Mouse (Mus musculus) cerebellum, adult 8-10 months (tissue): ENCODE measurements around the gene Tagap.
"Not testable (repeated sequence)": the region's sequence is repeated elsewhere in the genome, so short reads cannot be mapped to it uniquely, and the experiment has no call there.

Experiments used
- DNase-seq: peaks from one replicate; pipeline ENCODE4 v3.0.0; 2022

Tagap gene

GRCm38 (mm10) chr17:7916782-7917574 is 8.8 kb upstream of the Tagap start:
- DNase-seq = no peak

DNA sequence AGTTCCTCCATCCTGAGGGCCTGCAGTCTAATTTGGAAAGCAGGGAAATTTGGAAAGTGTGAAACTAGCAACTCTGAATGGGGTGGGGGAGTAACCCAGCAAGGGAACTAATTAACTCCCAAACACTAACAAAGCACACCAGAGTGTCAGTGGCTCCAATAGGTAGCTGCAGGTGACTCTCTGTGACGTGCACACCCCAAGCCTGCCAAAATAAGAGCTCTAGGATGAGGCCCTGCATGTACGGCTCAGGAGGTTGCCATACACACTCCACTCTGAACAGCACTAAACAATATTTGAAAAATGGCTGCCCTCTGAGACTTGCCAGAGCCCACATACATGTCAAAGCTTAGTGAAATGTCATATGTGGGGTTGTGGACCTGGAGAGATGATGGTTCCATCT is 7.4 kb upstream of the Tagap start:
- DNase-seq = no peak

DNA sequence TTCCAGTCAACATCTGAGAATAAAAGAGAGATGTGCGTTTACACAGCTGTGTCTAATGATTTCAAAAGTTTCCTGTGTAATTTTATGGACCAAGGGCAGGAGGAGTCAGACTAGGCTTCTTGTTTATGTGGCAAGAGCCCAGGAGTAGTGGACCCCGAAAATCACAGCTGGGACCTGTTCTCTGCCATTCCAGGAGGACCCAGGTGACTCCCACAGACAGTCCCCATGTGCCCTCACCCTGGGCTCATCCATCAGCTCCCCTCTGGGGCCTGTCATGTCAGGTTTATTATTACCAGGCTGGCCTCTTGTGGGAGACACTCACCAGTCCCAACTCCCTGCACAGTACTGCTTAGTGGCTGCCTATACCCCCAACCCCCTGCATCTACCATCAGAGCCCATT is 6.6 kb upstream of the Tagap start:
- DNase-seq = no peak

DNA sequence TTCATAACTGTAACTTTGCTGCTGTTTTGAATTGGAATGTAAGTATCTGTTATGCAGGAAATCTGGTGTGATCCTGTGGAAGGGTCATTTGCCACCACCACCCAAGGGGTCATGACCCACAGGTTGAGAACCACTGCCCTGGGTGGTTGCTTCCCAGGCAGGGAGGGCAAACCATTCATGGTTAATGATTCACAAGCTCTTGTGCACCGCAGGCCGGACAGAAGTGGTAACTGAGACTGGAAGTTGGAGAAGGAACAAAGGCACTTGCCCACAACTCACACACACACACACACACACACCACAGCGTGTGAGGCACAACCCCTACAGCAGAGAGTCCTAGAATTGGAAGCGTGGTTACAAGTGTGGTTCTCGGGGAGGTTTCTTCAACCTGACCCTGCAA is 3.2 kb upstream of the Tagap start:
- no peak for DNase-seq

DNA sequence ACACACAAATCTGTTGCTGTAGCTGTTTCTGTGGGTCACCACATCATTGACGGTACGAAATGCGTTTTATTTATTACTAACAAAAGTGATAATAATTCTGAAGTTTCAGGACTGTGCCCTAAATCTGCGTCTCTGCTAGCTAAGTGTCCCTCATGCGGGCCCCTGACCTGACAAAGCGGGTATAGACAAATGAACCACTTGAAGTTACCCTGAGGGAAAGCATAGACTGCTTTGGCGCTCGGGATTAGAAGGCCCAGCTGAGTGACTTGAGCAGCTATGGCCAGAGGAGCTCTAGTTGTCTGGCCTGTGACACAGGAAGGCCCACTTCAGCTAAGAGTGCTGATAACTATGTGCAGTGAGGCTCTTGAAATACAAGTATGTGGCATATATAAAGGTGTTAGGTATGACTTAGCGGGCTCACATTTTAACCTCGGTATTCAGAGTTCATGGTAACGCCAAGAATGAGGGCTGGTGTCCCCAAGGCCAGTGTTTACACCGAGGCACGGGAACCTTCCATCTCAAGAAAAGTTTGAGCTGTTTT is 1.5 kb upstream of the Tagap start:
- no peak for DNase-seq

DNA sequence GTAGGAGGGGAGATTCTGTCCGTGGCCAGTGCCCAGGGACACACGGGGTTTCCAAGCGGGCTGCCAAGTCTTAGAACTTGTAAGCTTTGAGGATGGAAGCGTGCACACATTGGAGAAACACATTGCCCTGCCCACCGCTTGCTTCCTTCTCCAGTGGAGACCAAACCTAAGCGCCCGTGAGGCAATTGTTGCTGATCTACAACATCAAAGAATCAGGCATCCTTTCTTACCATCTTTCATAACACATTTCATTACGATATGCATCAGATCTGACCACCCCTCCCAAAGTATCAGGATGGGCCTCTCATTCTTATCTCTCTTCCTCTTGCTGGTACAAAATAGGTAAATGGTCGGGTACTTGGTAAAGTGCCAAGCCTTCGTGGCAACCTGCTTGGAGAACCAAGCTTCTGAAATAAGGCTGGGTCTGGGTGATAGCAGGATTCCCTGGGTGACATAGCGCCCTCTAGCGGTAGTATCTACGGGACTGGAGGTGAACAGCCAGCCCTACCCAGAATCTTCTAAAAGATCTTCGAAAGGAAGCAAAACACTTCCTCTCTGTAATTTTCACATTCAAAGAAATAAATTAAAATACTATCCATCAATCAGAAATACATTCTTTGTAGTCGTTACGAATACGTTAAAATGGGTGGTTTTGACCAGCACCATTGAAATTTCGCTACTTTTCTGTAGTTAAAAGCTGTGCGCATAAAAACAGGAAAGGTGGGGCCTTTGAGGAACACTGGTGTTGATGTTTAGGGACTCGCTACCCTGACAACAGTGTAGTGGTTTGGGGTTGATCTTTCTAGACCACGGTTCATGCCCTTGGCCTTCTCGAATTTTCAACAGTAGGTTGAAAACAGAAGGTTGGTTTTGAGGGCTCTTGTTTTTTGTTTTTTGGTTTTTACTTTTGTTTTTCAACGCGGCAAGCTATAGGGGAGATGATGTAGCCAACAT is 2.1 kb downstream of the Tagap start:
- peak; percentile 45 for DNase-seq

DNA sequence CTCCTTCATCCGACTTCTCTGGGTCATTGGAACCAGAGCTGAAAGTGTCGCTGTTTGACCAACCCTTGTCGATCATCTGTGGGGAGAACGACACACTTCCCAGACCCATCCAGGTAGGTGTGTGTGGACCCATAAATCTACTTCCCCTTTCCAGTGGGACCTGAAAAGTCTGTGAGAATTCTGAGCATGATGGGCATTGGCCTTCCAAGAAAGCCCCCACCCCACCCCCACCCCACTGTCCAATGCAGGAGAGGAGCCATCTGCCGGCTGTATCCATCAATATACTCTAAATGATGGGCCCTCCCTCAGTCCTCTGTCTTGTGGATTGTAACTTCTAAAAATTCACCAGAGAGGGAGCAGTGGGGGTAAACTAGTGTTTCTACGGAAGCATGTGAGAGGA is 2.9 kb downstream of the Tagap start:
- no peak for DNase-seq

- DNase-seq = no peak
Observed at GRCm38 (mm10) chr17:7929279-7929678, 3.5 kb downstream of the Tagap start.

DNA sequence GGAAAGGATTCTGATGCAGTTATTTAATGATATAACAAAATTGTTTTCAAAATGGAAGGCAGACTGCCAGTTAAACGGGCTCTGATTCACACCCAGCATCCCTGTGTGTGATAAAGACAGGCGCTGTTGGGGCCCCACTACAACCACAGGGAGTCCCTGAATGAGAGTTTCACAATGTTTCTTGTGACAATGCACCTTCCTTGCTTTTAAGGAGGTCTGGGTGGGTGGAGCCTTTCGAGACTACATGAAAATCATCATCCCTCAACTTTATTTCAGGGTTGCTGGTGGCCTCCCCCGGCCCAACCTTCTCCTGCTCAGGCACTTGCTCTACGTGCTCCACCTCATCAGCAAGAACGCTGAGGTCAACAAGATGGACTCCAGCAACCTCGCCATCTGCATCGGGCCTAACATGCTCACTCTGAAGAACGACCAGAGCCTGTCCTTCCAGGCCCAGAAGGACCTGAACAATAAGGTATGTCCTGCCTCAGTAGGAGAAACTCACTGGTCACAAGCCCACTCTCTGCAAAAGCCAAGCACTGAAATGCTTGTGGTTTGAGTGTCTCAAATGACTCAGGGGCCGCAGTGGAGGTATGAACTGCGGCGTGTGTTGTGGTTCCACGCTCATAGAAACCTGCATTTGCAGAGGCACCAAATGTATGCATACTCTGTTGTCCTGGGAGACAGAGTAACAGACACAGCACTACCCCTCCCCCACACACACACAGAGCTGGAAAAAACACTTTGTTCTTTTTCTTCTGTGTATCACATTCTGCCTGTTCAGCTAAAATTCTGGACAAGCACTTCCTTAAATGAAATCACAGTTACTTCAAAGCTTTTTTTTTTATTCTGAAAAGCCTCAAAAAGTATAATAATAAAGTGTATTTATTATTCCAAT is 5.5 kb downstream of the Tagap start:
- no peak for DNase-seq

- not testable (repeated sequence) for DNase-seq
Observed at GRCm38 (mm10) chr17:7932121-7932520, 6.3 kb downstream of the Tagap start.

DNA sequence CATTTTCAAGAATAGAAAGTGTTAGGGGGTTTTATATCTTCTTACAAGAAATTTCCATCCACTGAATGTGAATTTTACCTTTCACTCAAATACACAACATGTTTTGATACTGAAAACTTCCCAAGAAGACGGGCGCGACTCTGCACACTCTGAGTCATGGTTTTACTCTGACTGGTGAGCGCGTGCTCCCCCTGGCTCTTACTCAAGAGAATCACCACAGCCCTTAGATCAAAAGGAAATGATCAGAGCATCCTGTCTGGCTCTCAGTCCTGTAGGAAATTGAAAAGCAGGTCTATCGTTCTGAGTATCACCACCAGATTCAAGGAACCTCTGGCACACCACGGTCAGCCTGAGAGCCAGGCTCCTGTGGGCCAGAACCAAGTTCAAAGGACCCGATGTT is 13.8 kb downstream of the Tagap start:
- no peak for DNase-seq

DNA sequence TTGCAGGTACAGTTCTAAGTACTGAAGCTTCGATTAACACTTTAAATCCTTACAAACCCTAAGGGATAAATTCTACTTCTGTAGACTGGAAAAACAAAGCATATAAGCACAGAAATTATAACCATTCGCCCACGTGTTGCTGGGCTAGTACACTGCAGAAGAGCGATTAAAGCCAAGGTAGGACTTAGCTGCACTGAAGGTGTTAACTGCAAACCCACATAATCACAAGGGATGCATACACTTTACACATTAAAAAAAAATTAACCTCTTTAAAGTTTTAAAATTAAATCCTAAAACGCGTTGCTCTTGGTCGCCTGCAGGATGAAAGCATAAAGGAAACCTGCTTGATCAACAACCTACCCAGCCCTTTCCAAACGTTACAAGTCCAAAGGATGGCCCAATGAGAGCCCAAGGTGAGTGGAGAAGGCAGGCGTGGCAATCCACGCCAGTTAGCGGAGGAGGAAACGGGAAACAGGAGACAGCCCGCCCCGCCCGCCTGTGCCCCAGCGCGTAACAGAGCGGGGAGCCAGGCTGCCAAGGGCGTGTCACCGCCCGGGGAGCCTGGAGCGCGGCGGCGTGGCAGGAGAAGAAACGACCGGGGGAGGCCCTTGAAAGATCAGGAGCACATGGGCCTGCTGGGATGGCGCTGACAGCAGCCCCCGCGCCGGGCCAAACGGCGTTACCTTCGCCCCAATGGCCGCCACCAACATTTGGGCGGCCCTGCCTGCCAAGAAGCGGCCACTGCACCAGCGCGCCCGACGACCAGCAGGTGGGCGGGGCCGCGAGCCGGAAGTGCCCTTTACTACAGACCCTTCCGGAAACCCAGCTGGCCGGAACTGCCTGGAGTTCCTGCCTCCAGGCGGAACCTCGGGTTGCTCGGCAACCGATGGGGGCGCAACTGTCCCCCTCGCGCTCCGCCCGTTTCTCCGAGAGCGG is 19.6 kb downstream of the Tagap start, which contains the start of gene Rsph3a:
TSS of gene Rsph3a (plus strand) at position 498 of the 936 bp plus-strand sequence.
- DNase-seq = peak; percentile 78

DNA sequence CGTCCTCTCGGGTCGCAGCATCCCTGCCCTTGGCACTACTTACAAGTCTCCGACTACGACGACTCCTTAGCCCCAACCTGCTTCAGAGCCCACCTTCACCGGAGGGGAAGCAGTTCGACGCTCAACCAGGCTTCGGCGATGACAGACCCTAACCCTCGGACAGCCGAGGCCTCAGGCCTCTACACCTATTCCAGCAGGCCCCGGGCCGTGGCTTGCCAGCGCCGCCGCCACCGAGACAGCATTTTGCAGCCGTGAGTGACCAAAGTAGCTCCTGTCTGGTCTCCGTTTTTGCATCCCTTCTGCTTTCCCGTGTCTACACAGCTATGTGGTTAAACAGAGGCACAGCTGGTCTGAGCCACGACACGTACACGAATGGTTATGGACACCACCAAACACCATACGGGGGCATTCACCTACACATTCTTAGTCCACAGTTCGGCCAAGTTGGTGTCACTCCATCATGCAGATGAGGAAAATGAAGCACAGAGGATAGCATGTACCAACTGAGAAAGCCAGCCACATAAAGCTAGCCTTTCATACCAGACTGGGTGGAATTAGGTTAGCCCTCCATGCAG is 20.3 kb downstream of the Tagap start:
- DNase-seq = not testable (repeated sequence)

DNA sequence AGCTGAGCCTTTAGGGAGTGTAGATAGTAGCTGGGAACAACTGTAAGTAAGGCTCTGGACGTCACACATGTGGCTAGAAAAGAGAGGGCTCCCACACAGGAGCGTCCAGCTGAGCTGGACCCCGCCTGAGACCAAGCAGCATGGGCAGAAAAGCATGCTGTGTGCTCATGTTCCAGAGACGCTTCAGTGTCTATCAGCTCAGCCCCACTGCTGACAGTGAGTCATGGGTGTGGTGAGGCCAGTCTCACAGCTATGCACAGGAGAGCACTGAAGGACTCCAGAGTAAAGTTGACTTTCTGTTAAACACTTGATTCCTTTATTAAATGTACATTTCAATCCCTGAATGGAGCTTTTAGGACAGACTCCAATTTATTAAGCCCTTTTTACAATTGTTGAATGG is 25.5 kb downstream of the Tagap start:
- not testable (repeated sequence) for DNase-seq

DNA sequence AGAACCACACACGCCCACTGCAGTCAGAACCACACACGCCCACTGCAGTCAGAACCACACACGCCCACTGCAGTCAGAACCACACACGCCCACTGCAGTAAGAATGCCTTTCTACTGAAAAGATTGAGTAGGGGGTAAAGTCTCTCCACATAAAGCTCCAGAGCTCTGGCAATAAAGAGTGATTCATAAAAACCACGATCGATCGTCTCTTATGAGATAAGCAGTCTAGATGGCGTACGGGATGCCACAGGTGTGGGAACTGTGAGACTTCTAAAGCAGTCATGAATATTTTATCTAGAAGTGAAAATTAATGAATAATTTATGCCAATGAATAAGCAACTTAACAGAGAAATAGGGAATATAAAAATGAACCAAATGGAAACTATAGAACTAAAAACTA is 31.4 kb downstream of the Tagap start:
- DNase-seq = not testable (repeated sequence)

DNA sequence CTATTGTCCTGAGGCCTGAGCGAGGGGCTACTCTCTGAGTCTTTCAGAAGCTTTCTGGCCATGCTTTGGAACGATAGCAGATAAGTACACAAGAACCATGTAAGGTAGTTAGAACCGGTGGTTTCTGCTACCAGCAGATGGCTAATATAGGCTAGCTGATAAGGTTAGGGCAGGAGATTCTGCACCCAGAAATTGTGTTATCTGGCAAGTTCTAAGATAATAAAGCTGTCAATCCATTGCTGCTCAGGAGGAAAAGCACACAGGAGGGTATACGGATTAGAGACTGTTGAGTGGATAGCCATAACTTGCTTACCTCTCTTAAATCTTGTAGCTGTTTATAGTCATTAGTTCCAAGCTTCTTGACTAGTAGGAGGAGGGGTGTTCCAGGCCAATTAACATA is 37.5 kb downstream of the Tagap start:
- not testable (repeated sequence) for DNase-seq

DNA sequence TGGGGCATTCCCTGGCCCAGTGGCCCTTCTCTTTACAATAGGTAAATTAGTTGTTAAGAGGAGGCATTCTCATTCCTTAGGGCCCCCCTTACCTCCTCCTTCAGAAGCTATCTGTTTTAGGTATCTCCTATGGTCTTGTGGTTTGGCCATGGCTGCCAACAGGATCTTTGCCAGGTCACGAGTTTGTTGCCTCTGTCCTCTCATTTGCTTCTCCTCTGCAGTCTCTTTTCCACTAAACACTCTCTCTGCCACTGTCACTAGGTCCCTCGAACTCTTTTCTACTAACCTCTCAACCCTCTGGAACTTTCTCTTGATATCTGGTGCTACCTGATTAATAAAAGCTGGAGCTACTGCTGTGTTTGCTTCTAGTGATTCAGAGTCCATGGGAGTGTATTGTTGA is 38.6 kb downstream of the Tagap start:
- DNase-seq = not testable (repeated sequence)

- not testable (repeated sequence) for DNase-seq
Observed at GRCm38 (mm10) chr17:7968490-7968889, 42.7 kb downstream of the Tagap start.

DNA sequence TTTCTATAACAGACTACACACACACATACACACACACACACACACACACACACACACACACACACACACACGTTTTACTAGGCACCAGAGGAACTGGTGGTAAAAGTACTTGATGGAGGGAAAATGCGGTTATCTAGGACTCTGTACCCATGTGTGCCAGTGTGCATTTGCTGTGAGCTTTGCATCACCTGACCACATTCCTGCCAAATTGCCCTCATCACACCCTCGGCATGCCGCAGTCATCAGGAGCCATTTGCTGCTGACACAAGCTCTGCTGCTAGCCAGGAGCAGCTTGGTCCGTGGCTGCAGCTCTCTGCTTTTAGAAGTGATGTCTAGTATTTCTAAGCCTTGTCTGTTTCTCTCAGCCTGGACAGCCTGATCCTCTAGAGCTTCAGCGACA is 44.0 kb downstream of the Tagap start:
- DNase-seq = not testable (repeated sequence)

DNA sequence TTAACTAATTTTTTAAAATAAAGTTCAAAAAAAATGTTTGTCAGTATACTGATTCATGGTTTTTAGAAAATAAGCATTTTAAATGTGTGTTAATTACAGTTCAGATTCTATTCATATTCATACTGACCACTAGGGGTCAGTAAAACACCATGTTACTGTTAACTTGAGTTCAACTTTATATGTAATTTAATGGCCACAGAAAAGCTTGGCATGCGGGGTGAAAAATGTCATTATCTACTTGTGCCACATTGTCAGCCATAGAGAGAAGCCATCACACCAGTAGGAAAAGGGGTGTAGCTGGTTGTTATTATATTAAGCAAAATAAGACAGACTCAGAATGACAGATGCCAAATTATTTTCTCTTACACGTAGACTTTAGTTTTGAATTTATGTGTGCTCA is 57.7 kb downstream of the Tagap start:
- DNase-seq = not testable (repeated sequence)
